Mouse (Mus musculus) MEL (cell line): Measurements from ENCODE around the gene Rap1b.
A peak's percentile ranks its signal among the peaks of the same experiment; 100 is the strongest.

ENCODE experiments used
- CTCF ChIP-seq, 3 experiments: IDR thresholded peaks in 2 of 3; conservative IDR thresholded peaks in 1 of 3; 2 replicates each; pipeline ENCODE4 v1.5.1; 2011 to 2012; ENCODE audit warnings: low read length in 3 of 3, low read depth in 2 of 3, mild to moderate bottlenecking in 2 of 3, improper control_type of control experiment in 1 of 3, inconsistent platforms in 1 of 3, mixed read lengths in 1 of 3, moderate library complexity in 1 of 3; ENCODE audit not compliant: control insufficient read depth in 1 of 3, insufficient read depth in 1 of 3, poor library complexity in 1 of 3, severe bottlenecking in 1 of 3
- GABPA ChIP-seq: IDR thresholded peaks from 2 replicates; pipeline ENCODE4 v1.6.1; 2012; ENCODE audit warnings: low read depth, mild to moderate bottlenecking, inconsistent platforms, low read length, improper control_type of control experiment, moderate library complexity
- MAZ ChIP-seq: IDR thresholded peaks from 2 replicates; pipeline ENCODE4 v1.6.1; 2012; ENCODE audit warnings: low read depth, mild to moderate bottlenecking, inconsistent platforms, low read length, improper control_type of control experiment
- MXI1 ChIP-seq: IDR thresholded peaks from 2 replicates; pipeline ENCODE4 v1.6.1; 2011; ENCODE audit warnings: mild to moderate bottlenecking, low read depth, low read length, improper control_type of control experiment
- MYC ChIP-seq: IDR thresholded peaks from 2 replicates; pipeline ENCODE4 v1.6.1; 2011; ENCODE audit warnings: low read depth, mild to moderate bottlenecking, low read length, improper control_type of control experiment, moderate library complexity
- NELFE ChIP-seq: IDR thresholded peaks from 2 replicates; pipeline ENCODE4 v1.6.1; 2011; ENCODE audit warnings: low read depth, low read length, improper control_type of control experiment
- POLR2A ChIP-seq, 2 experiments: IDR thresholded peaks; 2 replicates each; pipeline ENCODE4 v1.6.1; 2011 to 2012; ENCODE audit warnings: low read length in 2 of 2, mild to moderate bottlenecking in 2 of 2, control low read depth in 1 of 2, improper control_type of control experiment in 1 of 2, low read depth in 1 of 2, moderate library complexity in 1 of 2; ENCODE audit not compliant: control insufficient read depth in 1 of 2, insufficient read depth in 1 of 2, poor library complexity in 1 of 2
- RAD21 ChIP-seq: IDR thresholded peaks from 2 replicates; pipeline ENCODE4 v1.6.1; 2011; ENCODE audit warnings: mild to moderate bottlenecking, low read depth, low read length, improper control_type of control experiment
- SMC3 ChIP-seq: IDR thresholded peaks from 2 replicates; pipeline ENCODE4 v1.6.1; 2011; ENCODE audit warnings: low read depth, low read length, improper control_type of control experiment
- TBP ChIP-seq: IDR thresholded peaks from 2 replicates; pipeline ENCODE4 v1.8.0; 2011; ENCODE audit warnings: low read depth, low read length, improper control_type of control experiment
- USF1 ChIP-seq: IDR thresholded peaks from 2 replicates; pipeline ENCODE4 v1.6.1; 2014; ENCODE audit warnings: low read depth, mild to moderate bottlenecking, inconsistent platforms, low read length, improper control_type of control experiment, moderate library complexity
- ZC3H11A ChIP-seq: IDR thresholded peaks from 2 replicates; pipeline ENCODE4 v1.6.1; 2012; ENCODE audit warnings: low read depth, mild to moderate bottlenecking, inconsistent platforms, low read length, improper control_type of control experiment
- ZMIZ1 ChIP-seq: IDR thresholded peaks from 2 replicates; pipeline ENCODE4 v1.6.1; 2012; ENCODE audit warnings: low read depth, mild to moderate bottlenecking, inconsistent platforms, low read length, improper control_type of control experiment, moderate library complexity

DNA sequence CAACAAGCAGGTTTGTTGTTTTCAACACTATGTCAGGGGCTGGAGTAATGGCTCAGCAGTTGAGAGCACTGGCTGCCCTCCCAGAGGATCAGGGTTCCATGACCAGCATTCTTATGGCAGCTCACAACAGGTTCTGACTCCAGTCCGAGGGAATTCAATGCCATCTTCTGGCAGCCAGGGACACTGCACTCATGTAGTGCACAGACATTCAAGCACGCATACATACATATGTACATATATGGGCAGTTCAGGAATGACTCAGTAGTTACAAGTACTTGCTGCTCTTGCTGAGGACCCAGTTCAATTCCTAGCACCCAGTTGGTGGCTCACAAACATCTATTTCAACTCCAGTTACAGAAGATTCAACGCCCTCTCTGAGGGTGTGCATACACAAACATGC, 6.9 kb downstream of the Rap1b start:
- no peak for TF ChIP-seq ZC3H11A
- no peak for TF ChIP-seq MAZ
- no peak for TF ChIP-seq POLR2A (IDR thresholded peaks at IDR 0.05; ENCODE audit: control insufficient read depth in 1 of 2, insufficient read depth in 1 of 2, low read depth in 1 of 2, low read length in 2 of 2, poor library complexity in 1 of 2)
- peak in 2 of 3 experiments; percentile 6 to 36; a peak in 2 of 6 replicates for TF ChIP-seq CTCF (IDR thresholded peaks at IDR 0.05 in 2 of 3, conservative IDR thresholded peaks at IDR 0.05 in 1 of 3; ENCODE audit: control insufficient read depth in 1 of 3, insufficient read depth in 1 of 3, low read depth in 2 of 3, low read length in 3 of 3, poor library complexity in 1 of 3, severe bottlenecking in 1 of 3)
- TF ChIP-seq NELFE: no peak
- peak; percentile 26; the same call in 1 of the 2 replicates for TF ChIP-seq SMC3
- TF ChIP-seq USF1: no peak
- TF ChIP-seq ZMIZ1: no peak
- no peak for TF ChIP-seq TBP
- no peak for TF ChIP-seq MXI1
- no peak for TF ChIP-seq GABPA
- no peak for TF ChIP-seq MYC
- TF ChIP-seq RAD21: 0 out of 2 replicates have a peak, but pooled peaks have one; percentile 4
